Mouse (Mus musculus): ENCODE measurements around the gene Ranbp6. TPM values are rescaled to one million over a fixed set of nuclear protein-coding genes. Genes with fewer than 3 reads are reported as not detected.

Gene Ranbp6
- 38.2 and 40.7 TPM in 2 replicates for polyA plus RNA-seq (2016; fragmentation: Nextera tagmentation; extraction: Ambion mirVana)

DNA sequence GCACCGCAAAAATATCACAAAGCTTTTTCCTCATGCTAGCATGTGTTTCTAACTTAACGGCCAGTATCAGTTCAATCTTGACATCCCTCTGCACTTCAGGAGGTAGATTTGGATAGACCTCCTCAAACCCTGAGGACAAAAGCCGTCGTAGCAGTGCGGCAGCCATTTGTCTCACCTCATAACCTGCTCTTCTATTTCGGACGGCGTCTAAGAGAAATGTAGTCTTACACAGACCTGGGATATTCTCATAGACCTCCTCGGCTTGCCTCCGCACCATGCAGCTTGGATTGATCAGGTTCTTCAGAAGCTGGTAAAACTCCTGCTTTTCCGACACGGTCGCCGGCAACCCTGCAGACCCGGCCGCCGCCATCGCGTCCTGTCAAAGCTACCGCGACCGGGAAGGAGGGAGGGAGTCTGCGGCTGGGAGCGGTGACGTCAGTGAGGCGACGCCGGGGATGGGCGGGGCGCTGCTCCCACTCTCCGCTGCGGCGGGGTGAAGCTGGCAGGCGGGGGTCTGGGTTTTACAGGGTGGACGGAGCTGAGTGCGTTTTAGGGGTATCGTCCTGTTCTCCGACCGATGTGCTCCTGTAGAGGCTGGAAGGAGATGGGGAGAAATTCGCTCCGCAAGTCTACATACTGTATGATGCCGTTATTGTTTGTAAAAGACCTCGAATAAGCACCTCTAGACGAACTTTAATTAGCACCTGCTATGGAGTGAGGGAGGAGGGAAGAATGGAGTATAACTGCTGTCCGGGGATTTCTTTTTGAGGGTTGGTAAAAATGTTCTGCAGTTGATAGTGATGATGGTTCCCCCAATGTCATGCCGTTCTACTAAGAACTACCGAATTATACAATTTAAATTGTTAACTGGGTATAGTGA is at the start of gene Ranbp6:
Gene Ranbp6, minus strand, starts transcription at position 394 of the 880 bp plus-strand sequence.
- under 1% methylated on average over 47 of the region's 47 CpGs for WGBS
- Histone ChIP-seq H3K36me3 (replicated peaks) (peaks cover 26% of the 10 kb centered on the region), H3K27me3 (no peaks in the 10 kb centered on the region; the same call in 1 of the 2 replicates), H3K4me2 (peak within 1 kb of the TSS; percentile 65), H3K4me3 (replicated peaks) (peak within 1 kb of the TSS; percentile 64), H3K4me1 (peaks cover 30% of the 10 kb centered on the region), H3K9ac (peak within 1 kb of the TSS; percentile 78), H3K27ac (no peak within 1 kb of the TSS), H3K9me3 (no peaks in the 10 kb centered on the region)
- ATAC-seq (ENCODE audit: low FRiP score) = peak; percentile 97

DNA sequence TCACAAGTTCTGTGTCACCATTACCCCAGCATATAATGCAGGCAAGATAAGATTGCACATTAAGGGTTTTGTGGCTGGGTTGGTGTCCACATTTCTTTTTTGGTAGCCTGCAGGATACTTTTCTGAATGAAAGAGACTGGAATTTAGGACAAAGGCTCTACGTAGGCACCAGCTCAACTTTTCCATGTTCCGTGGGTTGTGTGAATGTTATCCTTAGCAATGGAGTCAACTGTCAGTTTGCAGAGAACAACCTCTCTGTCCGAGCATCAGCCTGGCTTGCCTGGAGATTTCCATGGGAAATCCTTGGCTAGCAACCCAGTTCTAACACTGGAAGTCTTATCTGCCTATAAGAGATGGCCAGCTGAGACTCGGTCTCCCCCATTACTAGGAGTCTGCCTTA is 48.0 kb upstream of the Ranbp6 start:
- no peaks in the 10 kb centered on the region for H3K9me3 ChIP-seq
- H3K27me3 ChIP-seq = no peaks in the 10 kb centered on the region
- 93% methylated on average over 4 of the region's 4 CpGs for WGBS
- no peak for ATAC-seq (ENCODE audit: low FRiP score)
- H3K27ac ChIP-seq = no peak overlapping the region
- H3K4me2 ChIP-seq = no peak overlapping the region
- no peak overlapping the region for H3K9ac ChIP-seq
- no peak overlapping the region for H3K4me3 ChIP-seq (replicated peaks)
- no peaks in the 10 kb centered on the region for H3K36me3 ChIP-seq (replicated peaks)
- H3K4me1 ChIP-seq = no peaks in the 10 kb centered on the region

GRCm38 (mm10) chr19:29857267-29857666 is 44.5 kb upstream of the Ranbp6 start:
- 93% methylated on average over 5 of the region's 5 CpGs for WGBS
- no peaks in the 10 kb centered on the region for H3K36me3 ChIP-seq (replicated peaks)
- H3K4me2 ChIP-seq = no peak overlapping the region
- no peak overlapping the region for H3K4me3 ChIP-seq (replicated peaks)
- no peaks in the 10 kb centered on the region for H3K9me3 ChIP-seq
- no peaks in the 10 kb centered on the region for H3K4me1 ChIP-seq
- ATAC-seq (ENCODE audit: low FRiP score) = no peak
- H3K27me3 ChIP-seq = no peaks in the 10 kb centered on the region
- no peak overlapping the region for H3K9ac ChIP-seq
- H3K27ac ChIP-seq = no peak overlapping the region

- Histone ChIP-seq H3K27ac (no peak overlapping the region), H3K4me2 (no peak overlapping the region), H3K9me3 (no peaks in the 10 kb centered on the region), H3K27me3 (peaks cover 10% of the 10 kb centered on the region; the same call in 1 of the 2 replicates), H3K9ac (no peak overlapping the region), H3K4me1 (no peaks in the 10 kb centered on the region), H3K36me3 (replicated peaks) (no peaks in the 10 kb centered on the region), H3K4me3 (replicated peaks) (no peak overlapping the region)
- no peak for ATAC-seq (ENCODE audit: low FRiP score)
- 93% methylated on average over 5 of the region's 5 CpGs for WGBS
These were observed 40.9 kb upstream of the Ranbp6 start for GRCm38 (mm10) chr19:29853711-29854110.

GRCm38 (mm10) chr19:29851036-29851690 is 38.4 kb upstream of the Ranbp6 start:
- Histone ChIP-seq H3K4me1 (no peaks in the 10 kb centered on the region), H3K27me3 (peaks cover 31% of the 10 kb centered on the region), H3K27ac (no peak overlapping the region), H3K4me3 (replicated peaks) (no peak overlapping the region), H3K36me3 (replicated peaks) (no peaks in the 10 kb centered on the region), H3K4me2 (no peak overlapping the region), H3K9ac (peak overlapping the region; percentile 12; the same call in 1 of the 2 replicates), H3K9me3 (no peaks in the 10 kb centered on the region)
- ATAC-seq (ENCODE audit: low FRiP score) = no peak
- 33% methylated on average over 12 of the region's 12 CpGs for WGBS

- H3K27me3 ChIP-seq = peaks cover 42% of the 10 kb centered on the region
- ATAC-seq (ENCODE audit: low FRiP score) = no peak
- 84% methylated on average over 11 of the region's 11 CpGs for WGBS
- H3K27ac ChIP-seq = no peak overlapping the region
- H3K4me3 ChIP-seq (replicated peaks) = no peak overlapping the region
- H3K9me3 ChIP-seq = no peaks in the 10 kb centered on the region
- H3K4me2 ChIP-seq = no peak overlapping the region
- peaks cover under 1% of the 10 kb centered on the region; the same call in 1 of the 2 replicates for H3K4me1 ChIP-seq
- no peak overlapping the region for H3K9ac ChIP-seq
- no peaks in the 10 kb centered on the region for H3K36me3 ChIP-seq (replicated peaks)
These were observed 37.3 kb upstream of the Ranbp6 start for GRCm38 (mm10) chr19:29849924-29850551.

GRCm38 (mm10) chr19:29844036-29844661 is 31.4 kb upstream of the Ranbp6 start:
- Histone ChIP-seq H3K27me3 (peaks cover 66% of the 10 kb centered on the region), H3K27ac (peak overlapping the region; percentile 56; the same call in 1 of the 2 replicates), H3K4me1 (peaks cover 22% of the 10 kb centered on the region), H3K9me3 (no peaks in the 10 kb centered on the region), H3K36me3 (replicated peaks) (no peaks in the 10 kb centered on the region), H3K4me3 (replicated peaks) (no peak overlapping the region), H3K9ac (no peak overlapping the region), H3K4me2 (peak overlapping the region; percentile 25)
- WGBS = 12% methylated on average over 12 of the region's 12 CpGs
- ATAC-seq (ENCODE audit: low FRiP score) = peak; percentile 90

GRCm38 (mm10) chr19:29843641-29844035 is 30.9 kb upstream of the Ranbp6 start:
- no peaks in the 10 kb centered on the region for H3K9me3 ChIP-seq
- H3K4me2 ChIP-seq = peak overlapping the region; percentile 25
- peak; percentile 54; the same call in 1 of the 2 replicates for ATAC-seq (ENCODE audit: low FRiP score)
- H3K4me1 ChIP-seq = peaks cover 22% of the 10 kb centered on the region
- H3K36me3 ChIP-seq (replicated peaks) = no peaks in the 10 kb centered on the region
- no peak overlapping the region for H3K4me3 ChIP-seq (replicated peaks)
- peaks cover 66% of the 10 kb centered on the region for H3K27me3 ChIP-seq
- WGBS = 27% methylated on average over 5 of the region's 5 CpGs
- H3K9ac ChIP-seq = no peak overlapping the region
- peak overlapping the region; percentile 68 for H3K27ac ChIP-seq

GRCm38 (mm10) chr19:29842973-29843372 is 30.2 kb upstream of the Ranbp6 start:
- Histone ChIP-seq H3K27me3 (peaks cover 70% of the 10 kb centered on the region), H3K4me1 (peaks cover 22% of the 10 kb centered on the region), H3K9ac (no peak overlapping the region), H3K9me3 (no peaks in the 10 kb centered on the region), H3K27ac (no peak overlapping the region), H3K4me3 (replicated peaks) (no peak overlapping the region), H3K36me3 (replicated peaks) (no peaks in the 10 kb centered on the region), H3K4me2 (no peak overlapping the region)
- no peak for ATAC-seq (ENCODE audit: low FRiP score)
- WGBS = 68% methylated on average over 8 of the region's 8 CpGs

GRCm38 (mm10) chr19:29840642-29841041 is 27.9 kb upstream of the Ranbp6 start:
- ATAC-seq (ENCODE audit: low FRiP score) = no peak
- 94% methylated on average over 4 of the region's 4 CpGs for WGBS
- no peaks in the 10 kb centered on the region for H3K36me3 ChIP-seq (replicated peaks)

GRCm38 (mm10) chr19:29838636-29839135 is 25.9 kb upstream of the Ranbp6 start:
- peaks cover 57% of the 10 kb centered on the region for H3K27me3 ChIP-seq
- ATAC-seq (ENCODE audit: low FRiP score) = no peak
- H3K9ac ChIP-seq = no peak overlapping the region
- no peaks in the 10 kb centered on the region for H3K9me3 ChIP-seq
- H3K4me3 ChIP-seq (replicated peaks) = no peak overlapping the region
- no peaks in the 10 kb centered on the region for H3K36me3 ChIP-seq (replicated peaks)
- WGBS = 74% methylated on average over 3 of the region's 3 CpGs
- peaks cover 8% of the 10 kb centered on the region for H3K4me1 ChIP-seq
- H3K4me2 ChIP-seq = no peak overlapping the region
- no peak overlapping the region for H3K27ac ChIP-seq

More at GRCm38 (mm10) chr19:29840642-29841041, 27.9 kb upstream of the Ranbp6 start:
- H3K9ac ChIP-seq = no peak overlapping the region
- H3K27ac ChIP-seq = no peak overlapping the region
- H3K4me1 ChIP-seq = peaks cover 22% of the 10 kb centered on the region
- peaks cover 64% of the 10 kb centered on the region for H3K27me3 ChIP-seq
- no peaks in the 10 kb centered on the region for H3K9me3 ChIP-seq
- no peak overlapping the region for H3K4me3 ChIP-seq (replicated peaks)
- H3K4me2 ChIP-seq = no peak overlapping the region
